Mouse (Mus musculus): ENCODE data around the gene Trarg1. TPM values are rescaled to one million over a fixed set of nuclear protein-coding genes. Genes with fewer than 3 reads are reported as not detected.

Trarg1 gene
- polyA plus RNA-seq, 1 experiment from 2014 or later, result not detected

- Histone ChIP-seq H3K27me3 (replicated peaks) (no peaks in the 10 kb centered on the region), H3K4me2 (no peak overlapping the region), H3K36me3 (peaks cover 61% of the 10 kb centered on the region), H3K4me3 (no peak overlapping the region), H3K4me1 (replicated peaks) (no peaks in the 10 kb centered on the region), H3K9ac (no peak overlapping the region), H3K27ac (ENCODE audit: poor library complexity, severe bottlenecking) (no peak overlapping the region), H3K9me3 (replicated peaks) (no peaks in the 10 kb centered on the region)
- WGBS, result 93% methylated on average over 11 of the region's 11 CpGs
- no peak for ATAC-seq (ENCODE audit: insufficient number of reproducible peaks, low FRiP score)
Observed at GRCm38 (mm10) chr11:76728093-76728492, 48.5 kb downstream of the Trarg1 start.

GRCm38 (mm10) chr11:76730650-76731049 lies 51.0 kb downstream of the Trarg1 start:
- Histone ChIP-seq H3K4me2 (no peak overlapping the region), H3K4me3 (no peak overlapping the region), H3K4me1 (replicated peaks) (no peaks in the 10 kb centered on the region; the same call in 1 of the 2 replicates), H3K27ac (ENCODE audit: poor library complexity, severe bottlenecking) (peak overlapping the region; percentile 68), H3K27me3 (replicated peaks) (no peaks in the 10 kb centered on the region), H3K36me3 (peaks cover 80% of the 10 kb centered on the region), H3K9me3 (replicated peaks) (no peaks in the 10 kb centered on the region), H3K9ac (no peak overlapping the region)
- no peak for ATAC-seq (ENCODE audit: insufficient number of reproducible peaks, low FRiP score)
- WGBS, result 86% methylated on average over 3 of the region's 3 CpGs

GRCm38 (mm10) chr11:76734560-76734959 lies 55.0 kb downstream of the Trarg1 start:
- Histone ChIP-seq H3K27me3 (replicated peaks) (no peaks in the 10 kb centered on the region), H3K36me3 (peaks cover 65% of the 10 kb centered on the region)
- ATAC-seq (ENCODE audit: insufficient number of reproducible peaks, low FRiP score), result no peak

GRCm38 (mm10) chr11:76735753-76736324 lies 56.2 kb downstream of the Trarg1 start:
- H3K9ac ChIP-seq, result no peak overlapping the region
- peaks cover 4% of the 10 kb centered on the region; the same call in 1 of the 2 replicates for H3K4me1 ChIP-seq (replicated peaks)
- no peak for ATAC-seq (ENCODE audit: insufficient number of reproducible peaks, low FRiP score)
- H3K36me3 ChIP-seq, result peaks cover 57% of the 10 kb centered on the region
- no peak overlapping the region for H3K4me2 ChIP-seq
- H3K9me3 ChIP-seq (replicated peaks), result no peaks in the 10 kb centered on the region
- peak overlapping the region; percentile 50; the same call in 1 of the 2 replicates for H3K27ac ChIP-seq (ENCODE audit: poor library complexity, severe bottlenecking)
- WGBS, result 57% methylated on average over 4 of the region's 4 CpGs
- no peak overlapping the region for H3K4me3 ChIP-seq
- no peaks in the 10 kb centered on the region for H3K27me3 ChIP-seq (replicated peaks)

More at GRCm38 (mm10) chr11:76734560-76734959, 55.0 kb downstream of the Trarg1 start:
- H3K9me3 ChIP-seq (replicated peaks), result no peaks in the 10 kb centered on the region
- no peak overlapping the region for H3K9ac ChIP-seq
- no peak overlapping the region for H3K4me3 ChIP-seq
- no peak overlapping the region for H3K27ac ChIP-seq (ENCODE audit: poor library complexity, severe bottlenecking)
- no peak overlapping the region for H3K4me2 ChIP-seq
- WGBS, result 75% methylated on average over 3 of the region's 3 CpGs
- H3K4me1 ChIP-seq (replicated peaks), result peaks cover 4% of the 10 kb centered on the region; the same call in 1 of the 2 replicates

- WGBS, result 75% methylated on average over 6 of the region's 6 CpGs
- Histone ChIP-seq H3K9ac (no peak overlapping the region), H3K27me3 (replicated peaks) (no peaks in the 10 kb centered on the region), H3K4me1 (replicated peaks) (peaks cover 6% of the 10 kb centered on the region; the same call in 1 of the 2 replicates), H3K9me3 (replicated peaks) (no peaks in the 10 kb centered on the region), H3K4me2 (no peak overlapping the region), H3K4me3 (no peak overlapping the region), H3K27ac (ENCODE audit: poor library complexity, severe bottlenecking) (no peak overlapping the region), H3K36me3 (peaks cover 48% of the 10 kb centered on the region)
- no peak for ATAC-seq (ENCODE audit: insufficient number of reproducible peaks, low FRiP score)
Observed at GRCm38 (mm10) chr11:76739125-76739524, 59.5 kb downstream of the Trarg1 start.

GRCm38 (mm10) chr11:76742511-76742910 lies 62.9 kb downstream of the Trarg1 start:
- Histone ChIP-seq H3K36me3 (peaks cover 52% of the 10 kb centered on the region), H3K4me2 (no peak overlapping the region), H3K9me3 (replicated peaks) (no peaks in the 10 kb centered on the region), H3K9ac (no peak overlapping the region), H3K4me1 (replicated peaks) (0 out of 2 replicates have a peak, but pooled peaks cover 2% of the 10 kb centered on the region), H3K4me3 (no peak overlapping the region), H3K27ac (ENCODE audit: poor library complexity, severe bottlenecking) (no peak overlapping the region), H3K27me3 (replicated peaks) (no peaks in the 10 kb centered on the region)
- ATAC-seq (ENCODE audit: insufficient number of reproducible peaks, low FRiP score), result no peak
- 95% methylated on average over 7 of the region's 7 CpGs for WGBS

- no peak overlapping the region for H3K27ac ChIP-seq (ENCODE audit: poor library complexity, severe bottlenecking)
- H3K4me2 ChIP-seq, result no peak overlapping the region
- peaks cover 65% of the 10 kb centered on the region for H3K36me3 ChIP-seq
- 71% methylated on average over 7 of the region's 7 CpGs for WGBS
- H3K27me3 ChIP-seq (replicated peaks), result no peaks in the 10 kb centered on the region
- 0 out of 2 replicates have a peak, but pooled peaks cover 2% of the 10 kb centered on the region for H3K4me1 ChIP-seq (replicated peaks)
- H3K9me3 ChIP-seq (replicated peaks), result no peaks in the 10 kb centered on the region
- H3K4me3 ChIP-seq, result no peak overlapping the region
- H3K9ac ChIP-seq, result no peak overlapping the region
- ATAC-seq (ENCODE audit: insufficient number of reproducible peaks, low FRiP score), result no peak
Observed at GRCm38 (mm10) chr11:76744550-76744949, 64.9 kb downstream of the Trarg1 start.

- Histone ChIP-seq H3K27me3 (replicated peaks) (no peaks in the 10 kb centered on the region), H3K9me3 (replicated peaks) (no peaks in the 10 kb centered on the region), H3K4me3 (no peak overlapping the region), H3K27ac (ENCODE audit: poor library complexity, severe bottlenecking) (no peak overlapping the region), H3K9ac (no peak overlapping the region), H3K4me2 (no peak overlapping the region), H3K4me1 (replicated peaks) (0 out of 2 replicates have a peak, but pooled peaks cover 2% of the 10 kb centered on the region), H3K36me3 (peaks cover 74% of the 10 kb centered on the region)
- WGBS, result 92% methylated on average over 1 of the region's 1 CpGs
- ATAC-seq (ENCODE audit: insufficient number of reproducible peaks, low FRiP score), result no peak
Observed at GRCm38 (mm10) chr11:76745921-76746320, 66.3 kb downstream of the Trarg1 start.

Other genes with a start within 250 kb of the Trarg1 start
- gene Abr, start 57.5 kb upstream of the Trarg1 start, polyA plus RNA-seq (2016; fragmentation: Nextera tagmentation; extraction: Ambion mirVana), result 29.9 and 34.2 TPM in 2 replicates
- gene Bhlha9, start 7.3 kb upstream of the Trarg1 start, polyA plus RNA-seq (2016; fragmentation: Nextera tagmentation; extraction: Ambion mirVana), result 0.19 TPM in 1 of 2 replicates, not detected in the other
- gene Gosr1, start 83.8 kb downstream of the Trarg1 start, polyA plus RNA-seq (2016; fragmentation: Nextera tagmentation; extraction: Ambion mirVana), result 18.3 and 21.6 TPM in 2 replicates
- 24.3 and 25.7 TPM in 2 replicates for gene Cpd, start 167.2 kb downstream of the Trarg1 start, polyA plus RNA-seq (2016; fragmentation: Nextera tagmentation; extraction: Ambion mirVana)
- gene Tmigd1, start 222.4 kb downstream of the Trarg1 start, polyA plus RNA-seq (2016; fragmentation: Nextera tagmentation; extraction: Ambion mirVana), result 0.30 TPM in 1 of 2 replicates, not detected in the other
- gene Blmh, start 245.0 kb downstream of the Trarg1 start, polyA plus RNA-seq (2016; fragmentation: Nextera tagmentation; extraction: Ambion mirVana), result 112 and 115 TPM in 2 replicates

Data from heart, embryonic 12.5 days (tissue).